Mouse (Mus musculus): ENCODE measurements around the gene Olfr193. TPM values are rescaled to one million over a fixed set of nuclear protein-coding genes. Genes with fewer than 3 reads are reported as not detected.
"Not testable (repeated sequence)": the region's sequence is repeated elsewhere in the genome, so short reads cannot be mapped to it uniquely, and the experiment has no call there.

Olfr193 gene
- not detected in 2 replicates for polyA plus RNA-seq (2014; fragmentation: Nextera tagmentation; extraction: Ambion mirVana)

DNA sequence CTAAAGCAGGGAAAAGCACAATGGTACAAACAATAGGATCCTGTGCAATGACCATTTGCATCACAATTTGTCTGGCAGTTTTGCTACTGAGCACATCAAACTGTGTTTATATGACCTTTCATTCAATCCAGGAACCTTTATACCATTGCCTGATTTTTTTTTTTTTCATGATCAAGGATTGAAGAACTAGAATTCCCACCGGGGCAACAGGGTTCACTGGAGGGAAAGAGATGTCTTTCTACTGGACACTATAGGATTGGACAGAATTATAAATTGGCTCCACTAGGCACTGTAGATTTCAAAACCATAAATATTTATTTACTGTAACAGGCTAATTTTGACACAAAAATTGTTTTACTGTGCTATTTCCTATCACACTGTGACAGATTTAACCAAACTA is at the start of gene Olfr193:
Gene Olfr193, minus strand, starts transcription at position 101 of the 400 bp plus-strand sequence.
- no peak for ATAC-seq (ENCODE audit: low FRiP score)

DNA sequence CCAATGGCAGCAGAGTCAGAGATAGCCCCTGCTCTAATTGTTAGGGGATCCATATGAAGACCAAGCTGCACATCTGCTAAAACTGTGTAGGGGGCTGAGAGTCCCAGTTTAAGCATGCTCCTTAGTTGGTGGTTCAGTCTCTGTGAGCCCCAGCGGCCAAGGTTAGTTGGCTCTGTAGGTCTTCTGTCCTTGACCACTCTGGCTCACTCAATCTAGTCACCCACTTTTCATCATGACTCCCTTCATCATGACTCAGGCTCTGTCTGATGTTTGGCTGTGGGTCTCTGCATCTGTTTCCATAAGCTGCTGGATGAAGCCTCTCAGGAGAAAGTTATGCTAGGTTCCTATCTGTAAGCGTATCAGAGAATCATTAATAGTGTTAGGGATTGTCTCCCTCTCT is 40.3 kb upstream of the Olfr193 start:
- Histone ChIP-seq H3K9ac (ENCODE audit: low read length) (no peak overlapping the region), H3K4me1 (ENCODE audit: control insufficient read depth, insufficient read depth, low read length) (no peaks in the 10 kb centered on the region), H3K4me3 (ENCODE audit: low read depth, low read length) (no peak overlapping the region), H3K36me3 (ENCODE audit: control insufficient read depth, insufficient read depth, low read length) (no peaks in the 10 kb centered on the region), H3K4me2 (no peak overlapping the region), H3K27me3 (ENCODE audit: control insufficient read depth, insufficient read depth, low read length) (no peaks in the 10 kb centered on the region), H3K27ac (ENCODE audit: low read depth, low read length) (no peak overlapping the region), H3K9me3 (ENCODE audit: control insufficient read depth, low read length) (no peaks in the 10 kb centered on the region)
- ATAC-seq (ENCODE audit: low FRiP score), result no peak
- DNase-seq (ENCODE audit: low spot score, missing footprints), result no peak
- 87% methylated on average over 2 of the region's 2 CpGs for WGBS

More for the DNA sequence above, at the start of gene Olfr193:
- Histone ChIP-seq H3K4me2 (no peak within 1 kb of the TSS), H3K27ac (ENCODE audit: low read depth, low read length) (no peak within 1 kb of the TSS), H3K4me3 (ENCODE audit: low read depth, low read length) (no peak within 1 kb of the TSS), H3K9me3 (ENCODE audit: control insufficient read depth, low read length) (no peaks in the 10 kb centered on the region), H3K9ac (ENCODE audit: low read length) (no peak within 1 kb of the TSS), H3K36me3 (ENCODE audit: control insufficient read depth, insufficient read depth, low read length) (no peaks in the 10 kb centered on the region), H3K27me3 (ENCODE audit: control insufficient read depth, insufficient read depth, low read length) (no peaks in the 10 kb centered on the region), H3K4me1 (ENCODE audit: control insufficient read depth, insufficient read depth, low read length) (no peaks in the 10 kb centered on the region)
- WGBS, result 93% methylated on average over 1 of the region's 1 CpGs
- DNase-seq (ENCODE audit: low spot score, missing footprints), result no peak

- 93% methylated on average over 1 of the region's 1 CpGs for WGBS
- H3K36me3 ChIP-seq (ENCODE audit: control insufficient read depth, insufficient read depth, low read length), result no peaks in the 10 kb centered on the region
Measured at GRCm38 (mm10) chr16:59146746-59147145, 35.1 kb upstream of the Olfr193 start, which contains the start of gene Olfr195. TSS of gene Olfr195 (plus strand) at chr16:59147046.

GRCm38 (mm10) chr16:59141105-59141504 is 29.4 kb upstream of the Olfr193 start:
- Histone ChIP-seq H3K4me1 (ENCODE audit: control insufficient read depth, insufficient read depth, low read length) (no peaks in the 10 kb centered on the region), H3K4me3 (ENCODE audit: low read depth, low read length) (no peak overlapping the region), H3K4me2 (no peak overlapping the region), H3K27me3 (ENCODE audit: control insufficient read depth, insufficient read depth, low read length) (no peaks in the 10 kb centered on the region), H3K9me3 (ENCODE audit: control insufficient read depth, low read length) (no peaks in the 10 kb centered on the region), H3K27ac (ENCODE audit: low read depth, low read length) (no peak overlapping the region), H3K36me3 (ENCODE audit: control insufficient read depth, insufficient read depth, low read length) (no peaks in the 10 kb centered on the region), H3K9ac (ENCODE audit: low read length) (no peak overlapping the region)
- DNase-seq (ENCODE audit: low spot score, missing footprints), result no peak
- ATAC-seq (ENCODE audit: low FRiP score), result no peak

More at GRCm38 (mm10) chr16:59146746-59147145, 35.1 kb upstream of the Olfr193 start, which contains the start of gene Olfr195:
- H3K4me2 ChIP-seq, result no peak within 1 kb of the TSS
- no peaks in the 10 kb centered on the region for H3K27me3 ChIP-seq (ENCODE audit: control insufficient read depth, insufficient read depth, low read length)
- H3K4me1 ChIP-seq (ENCODE audit: control insufficient read depth, insufficient read depth, low read length), result no peaks in the 10 kb centered on the region
- no peak for DNase-seq (ENCODE audit: low spot score, missing footprints)
- H3K9me3 ChIP-seq (ENCODE audit: control insufficient read depth, low read length), result no peaks in the 10 kb centered on the region
- no peak within 1 kb of the TSS for H3K27ac ChIP-seq (ENCODE audit: low read depth, low read length)
- H3K9ac ChIP-seq (ENCODE audit: low read length), result no peak within 1 kb of the TSS
- no peak for ATAC-seq (ENCODE audit: low FRiP score)
- H3K4me3 ChIP-seq (ENCODE audit: low read depth, low read length), result no peak within 1 kb of the TSS

- Histone ChIP-seq H3K9ac (ENCODE audit: low read length) (no peak overlapping the region), H3K36me3 (ENCODE audit: control insufficient read depth, insufficient read depth, low read length) (no peaks in the 10 kb centered on the region), H3K9me3 (ENCODE audit: control insufficient read depth, low read length) (no peaks in the 10 kb centered on the region; the same call in 1 of the 2 replicates), H3K4me2 (no peak overlapping the region), H3K27me3 (ENCODE audit: control insufficient read depth, insufficient read depth, low read length) (no peaks in the 10 kb centered on the region), H3K27ac (ENCODE audit: low read depth, low read length) (no peak overlapping the region), H3K4me1 (ENCODE audit: control insufficient read depth, insufficient read depth, low read length) (no peaks in the 10 kb centered on the region), H3K4me3 (ENCODE audit: low read depth, low read length) (no peak overlapping the region)
- WGBS, result 87% methylated on average over 1 of the region's 1 CpGs
- no peak for ATAC-seq (ENCODE audit: low FRiP score)
- no peak for DNase-seq (ENCODE audit: low spot score, missing footprints)
Measured at GRCm38 (mm10) chr16:59130740-59131139, 19.1 kb upstream of the Olfr193 start.

- Histone ChIP-seq H3K4me2 (no peak within 1 kb of the TSS), H3K27ac (ENCODE audit: low read depth, low read length) (no peak within 1 kb of the TSS), H3K4me3 (ENCODE audit: low read depth, low read length) (no peak within 1 kb of the TSS), H3K36me3 (ENCODE audit: control insufficient read depth, insufficient read depth, low read length) (no peaks in the 10 kb centered on the region), H3K9ac (ENCODE audit: low read length) (no peak within 1 kb of the TSS), H3K27me3 (ENCODE audit: control insufficient read depth, insufficient read depth, low read length) (no peaks in the 10 kb centered on the region), H3K4me1 (ENCODE audit: control insufficient read depth, insufficient read depth, low read length) (no peaks in the 10 kb centered on the region), H3K9me3 (ENCODE audit: control insufficient read depth, low read length) (no peaks in the 10 kb centered on the region)
- DNase-seq (ENCODE audit: low spot score, missing footprints), result no peak
- no peak for ATAC-seq (ENCODE audit: low FRiP score)
Measured at GRCm38 (mm10) chr16:59120969-59121368, 9.3 kb upstream of the Olfr193 start, which contains the start of gene Olfr194. TSS of gene Olfr194 (minus strand) at chr16:59121069.

- H3K9me3 ChIP-seq (ENCODE audit: control insufficient read depth, low read length); H3K27ac ChIP-seq (ENCODE audit: low read depth, low read length); H3K4me2 ChIP-seq; H3K27me3 ChIP-seq (ENCODE audit: control insufficient read depth, insufficient read depth, low read length); ATAC-seq (ENCODE audit: low FRiP score); DNase-seq (ENCODE audit: low spot score, missing footprints); H3K4me3 ChIP-seq (ENCODE audit: low read depth, low read length); H3K9ac ChIP-seq (ENCODE audit: low read length); H3K4me1 ChIP-seq (ENCODE audit: control insufficient read depth, insufficient read depth, low read length); H3K36me3 ChIP-seq (ENCODE audit: control insufficient read depth, insufficient read depth, low read length): not testable (repeated sequence)
- 72% methylated on average over 5 of the region's 5 CpGs for WGBS
Measured at GRCm38 (mm10) chr16:59108522-59108921, 3.2 kb downstream of the Olfr193 start.

- no peak overlapping the region for H3K9ac ChIP-seq (ENCODE audit: low read length)
- 87% methylated on average over 2 of the region's 2 CpGs for WGBS
- H3K4me2 ChIP-seq, result no peak overlapping the region
- ATAC-seq (ENCODE audit: low FRiP score) (no peak), DNase-seq (ENCODE audit: low spot score, missing footprints) (no peak)
- H3K4me3 ChIP-seq (ENCODE audit: low read depth, low read length), result no peak overlapping the region
- H3K36me3 ChIP-seq (ENCODE audit: control insufficient read depth, insufficient read depth, low read length), result no peaks in the 10 kb centered on the region
- H3K9me3 ChIP-seq (ENCODE audit: control insufficient read depth, low read length), result no peaks in the 10 kb centered on the region
- no peaks in the 10 kb centered on the region for H3K27me3 ChIP-seq (ENCODE audit: control insufficient read depth, insufficient read depth, low read length)
- no peaks in the 10 kb centered on the region for H3K4me1 ChIP-seq (ENCODE audit: control insufficient read depth, insufficient read depth, low read length)
- no peak overlapping the region for H3K27ac ChIP-seq (ENCODE audit: low read depth, low read length)
Measured at GRCm38 (mm10) chr16:59105312-59105711, 6.4 kb downstream of the Olfr193 start.

- WGBS, result 59% methylated on average over 1 of the region's 1 CpGs
- not testable (repeated sequence) for H3K27ac ChIP-seq (ENCODE audit: low read depth, low read length)
- ATAC-seq (ENCODE audit: low FRiP score), result peak; percentile 55; the same call in 1 of the 2 replicates
Measured at GRCm38 (mm10) chr16:59089722-59090121, 22.0 kb downstream of the Olfr193 start, which contains the start of gene Olfr191. TSS of gene Olfr191 (minus strand) at chr16:59089822.

More at GRCm38 (mm10) chr16:59089722-59090121, 22.0 kb downstream of the Olfr193 start, which contains the start of gene Olfr191:
- H3K4me2 ChIP-seq; H3K4me1 ChIP-seq (ENCODE audit: control insufficient read depth, insufficient read depth, low read length); H3K4me3 ChIP-seq (ENCODE audit: low read depth, low read length); H3K27me3 ChIP-seq (ENCODE audit: control insufficient read depth, insufficient read depth, low read length); DNase-seq (ENCODE audit: low spot score, missing footprints); H3K9ac ChIP-seq (ENCODE audit: low read length); H3K36me3 ChIP-seq (ENCODE audit: control insufficient read depth, insufficient read depth, low read length); H3K9me3 ChIP-seq (ENCODE audit: control insufficient read depth, low read length): not testable (repeated sequence)
